Mouse (Mus musculus) testis, postnatal 14 days (tissue): ENCODE results near the gene Thegl.
"Not testable (repeated sequence)": the region's sequence is repeated elsewhere in the genome, so short reads cannot be mapped to it uniquely, and the experiment has no call there.

Experiments used
- DNase-seq: peaks from one replicate; pipeline ENCODE4 v3.0.0; 2021; ENCODE audit warnings: low spot score

The Thegl gene

GRCm38 (mm10) chr5:77094510-77095491, 79.0 kb downstream of the Thegl start:
- peak; percentile 66 for DNase-seq

GRCm38 (mm10) chr5:77096194-77096593, 80.4 kb downstream of the Thegl start:
- DNase-seq, result not testable (repeated sequence)

- no peak for DNase-seq
Observed at GRCm38 (mm10) chr5:77097686-77098085, 81.9 kb downstream of the Thegl start.

- no peak for DNase-seq
Observed at GRCm38 (mm10) chr5:77098874-77099273, 83.1 kb downstream of the Thegl start.

- DNase-seq, result no peak
Observed at GRCm38 (mm10) chr5:77099317-77099996, 83.6 kb downstream of the Thegl start.

GRCm38 (mm10) chr5:77099997-77100380, 84.2 kb downstream of the Thegl start:
- no peak for DNase-seq

- no peak for DNase-seq
Observed at GRCm38 (mm10) chr5:77100691-77101090, 84.9 kb downstream of the Thegl start.

GRCm38 (mm10) chr5:77102522-77103365, 86.9 kb downstream of the Thegl start:
- no peak for DNase-seq

GRCm38 (mm10) chr5:77107146-77107822, 91.5 kb downstream of the Thegl start:
- no peak for DNase-seq

GRCm38 (mm10) chr5:77108806-77109205, 93.0 kb downstream of the Thegl start:
- DNase-seq, result no peak

GRCm38 (mm10) chr5:77109814-77110213, 94.0 kb downstream of the Thegl start:
- no peak for DNase-seq
